1 mouse cellular context compared by ENCODE assay signal in the genomic region with DNA sequence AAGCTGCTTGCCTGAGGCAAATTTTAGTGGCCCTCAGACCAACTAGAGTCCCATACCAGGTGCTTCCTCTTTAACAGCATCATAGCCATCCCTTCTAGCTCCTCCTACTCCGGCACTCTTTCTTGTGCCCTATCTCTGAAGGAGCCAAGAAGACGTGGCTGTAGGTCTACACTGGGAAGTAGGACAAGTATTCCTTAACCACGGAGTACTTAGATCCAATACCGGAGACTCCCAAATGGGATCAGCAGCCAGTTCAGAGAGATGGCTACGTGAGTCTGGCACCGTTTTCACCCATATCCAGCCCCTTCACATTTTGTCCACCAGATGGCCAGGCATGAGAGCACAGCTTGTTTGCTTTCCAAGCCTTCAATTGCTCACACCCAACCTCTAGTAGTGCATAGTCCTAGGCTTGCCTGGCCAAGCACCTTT.
TF ChIP-seq lines count a peak whose summit lies in the region.

No protein-coding gene starts in this region.

TF ChIP-seq in CH12.LX, 34 proteins besides CTCF, POLR2A, EP300 and RAD21 (continued from another document):
- no peak for TF ChIP-seq MEF2A (IDR thresholded peaks at IDR 0.05; ENCODE audit: borderline replicate concordance, low read depth, low read length)
- TF ChIP-seq GABPA (IDR thresholded peaks at IDR 0.05; ENCODE audit: insufficient replicate concordance, low read depth, low read length): no peak
- no peak for TF ChIP-seq MAZ (IDR thresholded peaks at IDR 0.05; ENCODE audit: low read depth, low read length)
- no peak for TF ChIP-seq MYC (IDR thresholded peaks at IDR 0.05; ENCODE audit: low read depth, low read length)
- no peak for TF ChIP-seq ZKSCAN1 (IDR thresholded peaks at IDR 0.05; ENCODE audit: borderline replicate concordance, low read depth, low read length)
- TF ChIP-seq E2F4 (IDR thresholded peaks at IDR 0.05; ENCODE audit: insufficient replicate concordance, low read depth, low read length): no peak
- TF ChIP-seq MAX (IDR thresholded peaks at IDR 0.05; ENCODE audit: low read length): peak; percentile 41
- no peak for TF ChIP-seq JUN (IDR thresholded peaks at IDR 0.05; ENCODE audit: insufficient read depth, low read depth, low read length)
- no peak for TF ChIP-seq NELFE (IDR thresholded peaks at IDR 0.05; ENCODE audit: low read depth, low read length)
- TF ChIP-seq PAX5 (IDR thresholded peaks at IDR 0.05; ENCODE audit: low read length): no peak
- TF ChIP-seq JUND (conservative IDR thresholded peaks at IDR 0.05; ENCODE audit: low read depth, low read length): no peak
- peak; percentile 74 for TF ChIP-seq SMC3 (IDR thresholded peaks at IDR 0.05; ENCODE audit: low read depth, low read length)
- no peak for TF ChIP-seq ZNF384 (IDR thresholded peaks at IDR 0.05; ENCODE audit: low read depth, low read length)
- TF ChIP-seq USF1 (IDR thresholded peaks at IDR 0.05; ENCODE audit: low read depth, low read length): no peak
- 0 out of 2 replicates have a peak, but pooled peaks have one; percentile 4 for TF ChIP-seq CHD1 (IDR thresholded peaks at IDR 0.05; ENCODE audit: low read depth, low read length)
- TF ChIP-seq CHD2 (IDR thresholded peaks at IDR 0.05; ENCODE audit: low read length): no peak
- TF ChIP-seq ZMIZ1 (IDR thresholded peaks at IDR 0.05; ENCODE audit: low read depth, low read length): no peak
- TF ChIP-seq KAT2A (IDR thresholded peaks at IDR 0.05; ENCODE audit: insufficient replicate concordance, low read length): no peak
- TF ChIP-seq MXI1 (IDR thresholded peaks at IDR 0.05; ENCODE audit: low read depth, low read length): peak; percentile 27; the same call in 1 of the 2 replicates
